Mouse (Mus musculus) urinary bladder, postnatal 10 days (tissue): ENCODE results near the gene Ywhae.

Source experiments
- DNase-seq: peaks from one replicate; pipeline ENCODE4 v3.0.0; 2022; ENCODE audit warnings: low spot score

Ywhae gene

DNA sequence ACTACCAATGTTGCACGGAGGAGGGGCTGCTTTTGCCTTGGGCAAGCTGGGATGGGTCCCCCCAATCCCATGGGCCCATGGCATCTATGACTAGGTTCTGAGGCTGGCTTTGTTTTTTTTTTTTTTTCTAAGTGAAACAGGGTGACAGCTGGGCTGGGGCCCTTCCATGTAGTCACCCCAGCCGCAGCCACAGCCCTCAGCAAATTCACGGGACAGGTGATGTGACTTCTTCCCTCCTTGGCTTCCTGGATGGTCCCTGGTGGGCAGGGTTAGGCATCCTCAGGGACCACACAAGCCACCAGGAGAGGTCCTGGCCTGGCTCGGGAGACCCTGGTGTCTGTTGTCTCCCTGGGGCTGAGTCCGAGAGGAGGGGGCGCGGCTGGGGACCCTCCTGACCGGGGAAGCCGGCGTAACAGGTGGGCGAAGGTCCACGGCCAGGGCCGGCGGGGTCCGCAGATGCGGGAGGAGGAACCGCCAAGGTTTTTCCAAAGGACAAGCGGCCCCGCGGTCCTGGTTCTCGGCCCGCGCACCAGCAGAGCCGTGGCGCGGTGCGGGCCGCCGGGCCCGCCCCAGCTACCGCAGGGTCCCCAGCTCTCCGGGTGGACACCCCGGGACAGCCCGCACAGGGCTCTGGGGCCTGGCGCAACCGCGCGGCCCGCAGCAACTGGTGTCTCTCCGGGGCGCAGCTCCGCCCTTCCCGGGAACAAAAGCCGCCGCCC, 62.1 kb downstream of the Ywhae start:
- DNase-seq = no peak

DNA sequence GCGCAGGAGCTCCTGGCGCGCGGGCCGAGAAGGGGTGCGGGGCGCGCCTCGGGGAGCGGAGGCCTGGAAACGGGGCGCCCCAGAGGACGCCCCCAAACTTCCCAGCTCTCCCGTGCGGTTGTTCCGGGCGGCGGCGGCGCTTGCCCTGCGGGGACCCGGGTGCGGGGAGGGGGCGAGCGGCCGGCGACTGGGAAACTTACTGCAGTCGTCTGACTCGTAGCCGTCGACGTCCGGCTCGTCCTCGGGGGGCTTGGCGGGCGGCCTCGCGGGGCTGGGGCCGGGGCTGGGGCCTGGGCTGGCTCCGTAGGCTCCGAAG, 62.6 kb downstream of the Ywhae start:
- no peak for DNase-seq

DNA sequence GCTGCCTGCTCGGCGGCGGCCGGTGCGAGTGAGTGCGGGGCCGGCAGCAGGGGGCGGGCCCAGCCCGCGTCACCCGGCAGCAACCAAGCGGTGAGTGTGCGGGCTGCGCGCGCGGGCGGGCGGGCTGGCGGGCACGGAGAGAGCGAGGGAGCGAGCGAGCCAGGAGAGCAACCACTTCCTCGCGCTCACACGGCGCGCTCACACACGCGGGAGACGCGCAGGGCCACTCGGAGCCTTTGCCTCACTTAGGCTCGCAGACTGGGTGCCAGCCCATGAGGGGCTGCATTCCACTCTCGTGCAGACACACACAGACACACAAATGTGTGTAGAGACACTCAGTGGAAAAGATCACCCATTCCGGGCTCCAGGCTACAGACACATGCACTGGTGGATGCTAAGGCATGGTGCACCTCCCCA, 63.4 kb downstream of the Ywhae start, which contains the start of gene Doc2b:
Gene Doc2b, minus strand, starts transcription at position 21 of the 417 bp plus-strand sequence.
- DNase-seq = no peak

DNA sequence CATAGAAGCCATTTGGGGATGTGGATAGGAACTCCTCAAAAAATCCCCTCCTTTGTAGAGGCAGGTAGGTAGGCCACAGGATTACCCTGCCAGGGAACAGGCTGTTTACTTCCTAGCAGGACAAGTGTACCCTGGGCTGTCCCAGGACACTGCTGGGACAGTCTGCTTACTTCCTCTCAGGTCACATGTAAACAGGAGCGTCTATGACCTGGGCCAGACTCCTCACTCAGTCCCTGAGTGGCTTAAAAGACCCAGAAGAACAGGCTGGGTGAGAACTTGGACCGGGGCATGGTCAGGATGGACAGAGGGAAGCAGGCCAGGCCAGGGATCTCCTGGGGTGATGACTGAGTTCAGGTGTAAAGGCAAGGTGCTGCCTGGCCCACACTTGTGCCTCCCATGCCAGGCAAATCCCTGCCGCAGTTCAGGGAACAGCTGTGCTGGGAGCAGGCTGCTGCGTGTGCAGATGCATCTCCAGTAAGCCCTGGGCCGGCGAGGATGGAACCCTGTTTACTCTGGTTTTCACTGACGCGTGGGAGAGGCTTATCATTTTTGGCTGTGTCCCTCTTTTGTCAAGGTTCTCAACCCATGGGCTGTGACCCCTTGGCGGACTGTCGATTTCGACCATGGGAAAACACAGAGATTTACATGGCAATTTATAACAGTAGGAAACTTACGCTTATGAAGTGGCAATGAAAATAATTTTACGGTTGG, 64.0 kb downstream of the Ywhae start:
- DNase-seq = no peak

DNA sequence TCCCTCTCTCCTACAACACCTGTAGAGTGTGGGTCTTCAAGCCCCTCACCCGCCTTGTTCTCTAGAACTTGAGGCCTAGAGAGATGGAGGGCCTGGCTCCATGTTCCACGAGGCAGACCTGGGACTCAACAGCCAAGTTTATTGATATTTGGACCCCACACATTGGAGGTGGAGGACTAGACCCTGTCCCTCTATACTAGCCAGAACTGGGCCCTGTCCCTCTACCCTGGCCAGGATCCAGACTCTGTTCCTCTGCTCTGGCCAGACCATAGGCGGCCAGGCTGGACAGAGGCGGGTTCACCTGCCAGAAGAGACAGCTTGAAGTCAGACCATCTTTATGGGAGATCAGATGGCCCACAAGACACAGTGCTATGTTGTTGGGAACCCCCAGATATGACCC, 68.7 kb downstream of the Ywhae start:
- DNase-seq = no peak

DNA sequence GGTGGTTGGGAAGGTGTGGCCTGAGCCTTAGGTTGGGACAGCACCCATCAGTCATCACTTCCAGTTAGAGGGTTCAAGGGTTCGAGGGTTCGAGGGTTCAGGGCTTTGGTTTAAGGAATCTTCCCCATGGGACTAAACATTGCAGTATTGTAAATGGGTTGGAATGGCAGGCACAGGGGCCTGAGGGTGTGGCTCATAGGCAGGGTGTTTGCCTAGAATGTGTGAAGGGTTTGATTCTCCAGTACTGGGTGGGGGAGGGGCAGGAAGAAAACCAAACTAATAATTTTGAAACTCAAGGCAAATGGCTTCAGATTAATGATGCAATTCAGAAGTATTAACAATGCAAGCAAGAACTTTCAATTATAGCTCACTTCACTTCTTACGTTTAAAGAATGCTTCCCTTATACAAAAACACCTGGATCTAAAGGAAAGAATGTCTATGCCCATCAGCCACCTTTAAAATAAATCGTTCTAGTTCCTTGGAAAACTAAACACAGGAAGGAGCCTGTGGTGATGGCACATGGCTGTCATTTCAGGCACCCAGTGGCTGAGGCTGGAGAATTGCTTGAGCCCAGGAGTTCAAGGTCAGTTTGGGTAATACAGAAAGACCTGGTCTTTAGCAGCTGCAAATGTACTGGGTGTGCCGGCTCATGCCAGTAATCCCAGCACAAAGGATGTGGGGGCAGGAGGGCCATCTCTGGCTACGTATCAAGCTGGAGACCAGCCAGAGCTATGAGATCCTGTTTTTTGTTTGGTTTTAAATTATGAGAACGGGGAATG, 69.3 kb downstream of the Ywhae start:
- DNase-seq = no peak

DNA sequence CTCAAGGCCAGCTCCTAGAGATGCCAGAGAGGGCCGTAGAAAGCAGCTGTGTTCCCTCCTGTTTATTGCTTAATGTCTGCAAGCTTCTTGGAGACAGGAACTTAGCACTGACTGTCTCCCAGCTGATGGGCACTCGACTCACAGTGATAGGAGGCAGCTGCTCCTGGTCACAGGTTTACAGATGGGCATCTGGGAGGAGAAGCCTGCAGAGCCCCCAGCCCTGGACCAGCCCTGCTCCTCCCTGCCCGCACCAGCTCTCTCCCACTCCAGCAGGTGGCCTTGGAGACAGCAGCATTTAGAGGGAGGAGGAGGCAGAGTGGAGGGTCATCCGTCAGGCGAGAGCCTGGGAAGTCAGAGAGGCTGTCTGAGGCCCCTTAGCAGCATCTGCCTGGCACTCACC, 74.8 kb downstream of the Ywhae start:
- no peak for DNase-seq

DNA sequence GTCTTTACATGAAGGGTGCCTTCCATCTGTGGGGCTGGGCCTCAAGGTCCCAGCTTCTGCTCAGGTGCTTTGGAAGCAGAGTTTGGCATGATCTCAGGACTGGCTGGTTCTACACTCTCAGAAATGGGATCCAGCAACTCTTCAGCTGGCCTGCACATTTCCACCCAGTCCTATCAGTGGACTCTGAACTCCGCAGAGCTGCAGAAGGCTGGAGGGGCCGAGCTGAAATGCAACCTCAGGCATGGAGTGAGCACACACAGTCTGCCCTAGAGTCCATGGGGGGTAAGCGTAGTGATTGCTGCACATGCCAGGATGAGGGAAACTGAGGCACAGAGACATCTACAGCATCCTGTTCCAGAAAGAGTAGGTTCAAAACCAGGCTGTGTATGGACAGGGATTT, 77.9 kb downstream of the Ywhae start:
- no peak for DNase-seq

DNA sequence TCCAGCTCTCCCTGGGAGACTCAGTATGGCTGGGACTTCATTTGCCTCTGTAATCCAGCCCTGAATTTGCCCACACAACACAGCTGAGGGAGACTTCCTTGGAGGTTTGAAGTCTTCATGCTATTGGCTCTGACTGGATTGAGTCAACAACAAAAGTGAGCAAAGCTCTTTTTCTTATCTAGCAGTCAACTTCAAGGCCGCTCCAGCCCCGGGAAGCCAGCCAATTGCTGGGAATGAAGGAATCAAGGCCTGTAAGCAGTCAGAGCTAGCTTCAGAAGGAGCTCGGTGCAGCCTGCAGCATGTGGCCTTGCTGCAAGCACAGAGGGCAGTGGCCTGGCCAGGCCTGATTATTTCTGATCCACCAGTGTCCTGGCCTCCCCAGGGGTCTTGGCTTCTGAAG, 79.2 kb downstream of the Ywhae start:
- peak; percentile 62 for DNase-seq

DNA sequence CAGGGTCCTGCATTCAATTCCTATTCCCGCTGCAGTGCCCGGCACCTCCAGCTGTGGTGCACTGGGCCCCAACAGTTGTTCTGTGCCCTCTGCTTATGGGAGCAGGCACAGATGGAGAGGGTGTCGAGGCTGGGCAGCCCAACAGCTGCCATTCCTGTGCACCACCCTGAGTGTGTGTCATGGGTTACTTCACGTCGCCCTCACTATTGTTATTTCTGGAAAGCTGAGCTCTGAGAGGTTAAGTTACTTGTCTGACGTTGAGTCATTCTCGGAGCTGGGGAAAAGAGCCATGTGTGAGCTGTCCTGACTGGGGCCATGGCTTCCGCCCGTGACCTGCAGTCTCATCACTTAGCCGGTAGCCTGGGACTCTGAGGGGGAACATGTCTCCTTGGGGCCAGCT, 80.4 kb downstream of the Ywhae start:
- no peak for DNase-seq
